Mouse (Mus musculus) left cerebral cortex, postnatal 25 days (tissue): ENCODE results near the gene Cox6b2. TPM values are rescaled to one million over a fixed set of nuclear protein-coding genes. Genes with fewer than 3 reads are reported as not detected.

Source experiments
- DNase-seq, 2 experiments: peaks; one replicate each; pipeline ENCODE4 v3.0.0; 2022; ENCODE audit warnings: low spot score in 2 of 2, mixed read lengths in 1 of 2
- intact Hi-C: fragments of 180-260 bp; cut with DNase I; formaldehyde crosslinking; loops from one replicate; pipeline ENCODE4 v1.15.1; 2025
- total RNA-seq, 2 experiments: library from RNA; stranded (reverse); gene quantifications; 2 replicates each; pipeline ENCODE4 v1.2.3; 2021

Cox6b2 gene
- total RNA-seq, 2 experiments from 2014 or later: 4.6 to 5.9 TPM

- no peak for DNase-seq
- intact Hi-C loops: no loop called here
Measured at GRCm38 (mm10) chr7:4731090-4731489, 21.8 kb downstream of the Cox6b2 start.

GRCm38 (mm10) chr7:4725169-4725568 is 27.7 kb downstream of the Cox6b2 start, which contains the start of gene Tmem150b:
Gene Tmem150b, minus strand, starts transcription at chr7:4725249.
- DNase-seq: no peak
- intact Hi-C loops: no loop called here

DNA sequence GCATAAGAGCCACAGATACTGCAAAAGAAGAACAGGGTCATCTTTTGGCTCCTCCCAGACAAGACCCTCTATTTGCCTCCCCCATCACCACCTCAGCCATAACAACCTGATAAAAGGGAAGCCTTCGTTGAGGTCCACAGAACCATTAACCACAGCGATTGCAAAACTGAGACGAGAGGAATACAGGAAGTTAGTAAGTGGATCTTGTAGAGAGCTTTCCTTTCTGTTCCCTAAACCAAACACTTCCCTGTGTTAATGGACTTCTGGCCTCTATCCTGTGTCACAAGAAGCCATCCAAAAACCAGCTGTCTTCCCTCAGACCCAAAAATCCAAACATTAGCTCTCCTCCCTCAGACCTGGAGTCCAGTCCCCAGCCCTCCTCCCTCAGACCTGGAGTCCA is 28.5 kb downstream of the Cox6b2 start:
- intact Hi-C loops: no loop called here
- no peak for DNase-seq

- peak; percentile 51 to 72 for DNase-seq
- intact Hi-C loops: no loop called here
Measured at GRCm38 (mm10) chr7:4723508-4723907, 29.4 kb downstream of the Cox6b2 start.

- no peak for DNase-seq
- intact Hi-C loops: no loop called here
Measured at GRCm38 (mm10) chr7:4719276-4719675, 33.6 kb downstream of the Cox6b2 start.

GRCm38 (mm10) chr7:4716955-4717354 is 35.9 kb downstream of the Cox6b2 start:
- intact Hi-C loops: no loop called here

GRCm38 (mm10) chr7:4712594-4712993 is 40.3 kb downstream of the Cox6b2 start:
- DNase-seq: no peak
- intact Hi-C loops: no loop called here

More at GRCm38 (mm10) chr7:4716955-4717354, 35.9 kb downstream of the Cox6b2 start:
- DNase-seq: no peak

- intact Hi-C loops: no loop called here
- no peak for DNase-seq
Measured at GRCm38 (mm10) chr7:4705098-4705497, 47.8 kb downstream of the Cox6b2 start.

DNA sequence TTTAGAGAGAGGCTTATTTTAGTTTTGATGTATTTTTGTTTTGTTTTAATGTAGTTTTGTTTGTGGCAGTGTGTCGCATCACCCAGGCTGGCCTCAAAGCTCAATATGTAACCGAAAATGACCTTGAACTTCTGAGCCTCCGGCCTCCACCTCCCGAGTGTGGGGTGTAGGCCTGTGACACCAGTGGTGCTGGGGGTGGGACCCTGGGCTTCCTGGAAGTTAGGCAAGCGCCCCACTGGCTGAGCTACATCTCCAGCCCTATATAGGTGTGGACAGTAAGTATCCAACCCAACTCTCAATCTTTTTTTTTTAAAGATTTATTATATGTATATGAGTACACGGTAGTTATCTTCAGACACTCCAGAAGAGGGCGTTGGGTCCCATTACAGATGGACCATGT is 49.7 kb downstream of the Cox6b2 start:
- no peak for DNase-seq
- intact Hi-C loops: no loop called here

GRCm38 (mm10) chr7:4702334-4702733 is 50.6 kb downstream of the Cox6b2 start:
- intact Hi-C loops: no loop called here
- no peak for DNase-seq

Other genes starting within 250 kb of the Cox6b2 start
- 10 to 100 TPM in 1 of 2 experiments, 1 to 10 TPM in 1; 4.6 to 10.2 TPM for gene Tnnt1, start 236.7 kb downstream of the Cox6b2 start, total RNA-seq
- 1 to 10 TPM; 1.0 to 1.2 TPM for gene Tnni3, start 228.9 kb downstream of the Cox6b2 start, total RNA-seq
- gene Dnaaf3, start 220.6 kb downstream of the Cox6b2 start, total RNA-seq: under 1 TPM; 0.23 to 0.46 TPM
- gene Syt5, start 205.6 kb downstream of the Cox6b2 start, total RNA-seq: 100 to 1,000 TPM; 261 to 281 TPM
- under 1 TPM; 0.46 to 0.71 TPM for gene Ptprh, start 149.1 kb downstream of the Cox6b2 start, total RNA-seq
- 10 to 100 TPM; 14.0 to 16.7 TPM for gene Tmem86b, start 121.7 kb downstream of the Cox6b2 start, total RNA-seq
- gene Ppp6r1, start 94.1 kb downstream of the Cox6b2 start, total RNA-seq: 100 to 1,000 TPM; 145 to 148 TPM
- 100 to 1,000 TPM in 1 of 2 experiments, 10 to 100 TPM in 1; 91.8 to 105 TPM for gene Hspbp1, start 68.0 kb downstream of the Cox6b2 start, total RNA-seq
- gene Brsk1, start 62.5 kb downstream of the Cox6b2 start, total RNA-seq: 100 to 1,000 TPM; 394 to 407 TPM
- not detected for gene Tmem150b, start 27.8 kb downstream of the Cox6b2 start, total RNA-seq
- 10 to 100 TPM; 25.0 to 30.4 TPM for gene Kmt5c, start 13.0 kb downstream of the Cox6b2 start, total RNA-seq
- not detected for gene Fam71e2, start 18.2 kb upstream of the Cox6b2 start, total RNA-seq
- under 1 TPM; 0.69 to 0.83 TPM for gene Il11, start 29.8 kb upstream of the Cox6b2 start, total RNA-seq
- not detected for gene Tmem190, start 29.8 kb upstream of the Cox6b2 start, total RNA-seq
- 1 to 10 TPM; 2.3 to 3.0 TPM for gene Tmem238, start 36.6 kb upstream of the Cox6b2 start, total RNA-seq
- 100 to 1,000 TPM; 428 to 431 TPM for gene Rpl28, start 39.8 kb upstream of the Cox6b2 start, total RNA-seq
- 100 to 1,000 TPM; 108 to 110 TPM for gene Ube2s, start 59.5 kb upstream of the Cox6b2 start, total RNA-seq
- 100 to 1,000 TPM; 115 to 148 TPM for gene Shisa7, start 91.6 kb upstream of the Cox6b2 start, total RNA-seq
- 1 to 10 TPM; 3.3 to 4.1 TPM for gene Isoc2b, start 117.2 kb upstream of the Cox6b2 start, total RNA-seq
- gene Isoc2a, start 124.1 kb upstream of the Cox6b2 start, total RNA-seq: 10 to 100 TPM; 10.4 to 11.0 TPM
- under 1 TPM in 1 of 2 experiments, not detected in 1; 0.25 TPM for gene Gm36210, start 153.4 kb upstream of the Cox6b2 start, total RNA-seq
- 10 to 100 TPM; 14.3 to 14.6 TPM for gene Zfp628, start 162.1 kb upstream of the Cox6b2 start, total RNA-seq
- gene Nat14, start 168.9 kb upstream of the Cox6b2 start, total RNA-seq: 100 to 1,000 TPM in 1 of 2 experiments, 10 to 100 TPM in 1; 94.4 to 103 TPM
- 1 to 10 TPM; 2.3 to 2.4 TPM for gene Ssc5d, start 172.7 kb upstream of the Cox6b2 start, total RNA-seq
- gene Sbk2, start 211.3 kb upstream of the Cox6b2 start, total RNA-seq: not detected
- gene Sbk3, start 218.1 kb upstream of the Cox6b2 start, total RNA-seq: under 1 TPM; 0.34 to 0.85 TPM
- gene Zfp579, start 243.1 kb upstream of the Cox6b2 start, total RNA-seq: 10 to 100 TPM; 24.8 to 33.7 TPM